Mouse (Mus musculus): ENCODE data around the gene Ikzf1.

GRCm38 (mm10) chr11:11765414-11765813, 80.6 kb downstream of the Ikzf1 start:
- TF ChIP-seq ZC3H11A (IDR thresholded peaks at IDR 0.05; ENCODE audit: borderline replicate concordance, low read depth, low read length) (no peak), ZNF384 (IDR thresholded peaks at IDR 0.05; ENCODE audit: low read depth, low read length) (no peak), CHD2 (IDR thresholded peaks at IDR 0.05; ENCODE audit: low read depth, low read length) (no peak)

All from ES-E14 (cell line).